Mouse (Mus musculus) layer of hippocampus, postnatal 14 days (tissue): Measurements from ENCODE around the gene Xkr7. TPM values are rescaled to one million over a fixed set of nuclear protein-coding genes. Genes with fewer than 3 reads are reported as not detected.
A peak's percentile ranks its signal among the peaks of the same experiment; 100 is the strongest.

Experiments used
- DNase-seq, 2 experiments: peaks; one replicate each; pipeline ENCODE4 v3.0.0; 2021 to 2022; ENCODE audit warnings: low spot score in 2 of 2, mixed read lengths in 1 of 2
- total RNA-seq, 2 experiments: library from RNA; stranded (reverse); gene quantifications; 2 replicates each; pipeline ENCODE4 v1.2.3; 2021

Xkr7 gene
- total RNA-seq, 2 experiments from 2014 or later = 3.3 TPM

GRCm38 (mm10) chr2:153066991-153067390, 35.3 kb downstream of the Xkr7 start:
- DNase-seq = no peak

- no peak for DNase-seq
These were observed 39.3 kb downstream of the Xkr7 start for GRCm38 (mm10) chr2:153070762-153071490.

GRCm38 (mm10) chr2:153071491-153072184, 40.0 kb downstream of the Xkr7 start:
- peak in 1 of 2 experiments; percentile 45 for DNase-seq

- no peak for DNase-seq
These were observed 43.0 kb downstream of the Xkr7 start for GRCm38 (mm10) chr2:153074651-153075050.

- DNase-seq = no peak
These were observed 44.3 kb downstream of the Xkr7 start for GRCm38 (mm10) chr2:153075961-153076360.

- peak; percentile 68 to 87 for DNase-seq
These were observed 49.3 kb downstream of the Xkr7 start for GRCm38 (mm10) chr2:153080841-153081523.

GRCm38 (mm10) chr2:153081866-153082265, 50.2 kb downstream of the Xkr7 start:
- no peak for DNase-seq

GRCm38 (mm10) chr2:153083275-153083674, 51.6 kb downstream of the Xkr7 start:
- DNase-seq = no peak

GRCm38 (mm10) chr2:153083824-153084223, 52.2 kb downstream of the Xkr7 start:
- DNase-seq = no peak

- no peak for DNase-seq
These were observed 52.8 kb downstream of the Xkr7 start for GRCm38 (mm10) chr2:153084261-153084976.

- no peak for DNase-seq
These were observed 53.9 kb downstream of the Xkr7 start for GRCm38 (mm10) chr2:153085556-153085955.

GRCm38 (mm10) chr2:153086166-153086565, 54.5 kb downstream of the Xkr7 start:
- no peak for DNase-seq

- DNase-seq = no peak
These were observed 55.4 kb downstream of the Xkr7 start for GRCm38 (mm10) chr2:153087091-153087490.

- no peak for DNase-seq
These were observed 57.7 kb downstream of the Xkr7 start for GRCm38 (mm10) chr2:153089316-153089715.

- DNase-seq = no peak
These were observed 59.0 kb downstream of the Xkr7 start for GRCm38 (mm10) chr2:153090551-153091165.

Other genes starting within 250 kb of the Xkr7 start
- gene Bcl2l1, start 200.1 kb upstream of the Xkr7 start, total RNA-seq = 100 to 1,000 TPM; 124 to 128 TPM
- gene Tpx2, start 183.9 kb upstream of the Xkr7 start, total RNA-seq = 1 to 10 TPM; 2.5 to 4.7 TPM
- under 1 TPM in 1 of 2 experiments, not detected in 1; 0.12 TPM for gene Mylk2, start 120.5 kb upstream of the Xkr7 start, total RNA-seq
- 1 to 10 TPM; 1.3 to 1.7 TPM for gene Foxs1, start 98.6 kb upstream of the Xkr7 start, total RNA-seq
- gene Dusp15, start 80.2 kb upstream of the Xkr7 start, total RNA-seq = 10 to 100 TPM; 26.1 to 27.1 TPM
- gene Ttll9, start 69.4 kb upstream of the Xkr7 start, total RNA-seq = 1 to 10 TPM; 1.7 to 3.0 TPM
- gene Pdrg1, start 16.4 kb upstream of the Xkr7 start, total RNA-seq = 10 to 100 TPM; 34.0 to 37.4 TPM
- gene Ccm2l, start 34.1 kb downstream of the Xkr7 start, total RNA-seq = 1 to 10 TPM; 5.5 to 7.4 TPM
- gene Hck, start 76.6 kb downstream of the Xkr7 start, total RNA-seq = 1 to 10 TPM; 2.2 to 2.4 TPM
- 10 to 100 TPM; 93.0 to 93.3 TPM for gene Tm9sf4, start 129.5 kb downstream of the Xkr7 start, total RNA-seq
- 10 to 100 TPM; 25.7 to 26.1 TPM for gene Tspyl3, start 193.6 kb downstream of the Xkr7 start, total RNA-seq
- gene Plagl2, start 209.6 kb downstream of the Xkr7 start, total RNA-seq = 1 to 10 TPM; 4.5 to 5.3 TPM
- 10 to 100 TPM; 16.0 to 18.0 TPM for gene Pofut1, start 209.7 kb downstream of the Xkr7 start, total RNA-seq